Mouse (Mus musculus): Measurements from ENCODE around the gene Stox2. TPM values are rescaled to one million over a fixed set of nuclear protein-coding genes. Genes with fewer than 3 reads are reported as not detected.

Gene Stox2
- polyA plus RNA-seq, 1 experiment = 2.2 TPM

GRCm38 (mm10) chr8:47240266-47240665 is 205.9 kb downstream of the Stox2 start:
- no peaks in the 10 kb centered on the region for H3K36me3 ChIP-seq (ENCODE audit: control insufficient read depth, insufficient read depth, low read length)
- TF ChIP-seq POLR2A (IDR thresholded peaks at IDR 0.05; ENCODE audit: low read depth, low read length) = no peak
- no peak for TF ChIP-seq CTCF (conservative IDR thresholded peaks at IDR 0.05; ENCODE audit: insufficient read depth, insufficient read length, low read depth, low read length)
- H3K27me3 ChIP-seq (replicated peaks; ENCODE audit: control insufficient read depth, insufficient read depth, low read length) = no peaks in the 10 kb centered on the region
- no peak for DNase-seq
- H3K27ac ChIP-seq (ENCODE audit: insufficient read depth, low read depth, low read length) = no peak overlapping the region
- 0 out of 2 replicates have a peak, but pooled peaks cover 3% of the 10 kb centered on the region for H3K4me1 ChIP-seq (ENCODE audit: control insufficient read depth, insufficient read depth, low read length)
- H3K4me3 ChIP-seq (ENCODE audit: insufficient read depth, low read depth, low read length) = no peak overlapping the region
- WGBS = 82% methylated on average over 7 of the region's 7 CpGs

GRCm38 (mm10) chr8:47232081-47232480 is 214.1 kb downstream of the Stox2 start:
- no peak overlapping the region for H3K4me3 ChIP-seq (ENCODE audit: insufficient read depth, low read depth, low read length)
- no peaks in the 10 kb centered on the region for H3K27me3 ChIP-seq (replicated peaks; ENCODE audit: control insufficient read depth, insufficient read depth, low read length)
- DNase-seq = no peak
- TF ChIP-seq CTCF (conservative IDR thresholded peaks at IDR 0.05; ENCODE audit: insufficient read depth, insufficient read length, low read depth, low read length) = no peak
- TF ChIP-seq POLR2A (IDR thresholded peaks at IDR 0.05; ENCODE audit: low read depth, low read length) = no peak
- H3K27ac ChIP-seq (ENCODE audit: insufficient read depth, low read depth, low read length) = no peak overlapping the region
- no peaks in the 10 kb centered on the region for H3K36me3 ChIP-seq (ENCODE audit: control insufficient read depth, insufficient read depth, low read length)
- WGBS = 64% methylated on average over 3 of the region's 3 CpGs
- no peaks in the 10 kb centered on the region for H3K4me1 ChIP-seq (ENCODE audit: control insufficient read depth, insufficient read depth, low read length)

GRCm38 (mm10) chr8:47230057-47230456 is 216.1 kb downstream of the Stox2 start:
- Histone ChIP-seq H3K27me3 (replicated peaks; ENCODE audit: control insufficient read depth, insufficient read depth, low read length) (no peaks in the 10 kb centered on the region), H3K27ac (ENCODE audit: insufficient read depth, low read depth, low read length) (no peak overlapping the region), H3K4me1 (ENCODE audit: control insufficient read depth, insufficient read depth, low read length) (no peaks in the 10 kb centered on the region), H3K4me3 (ENCODE audit: insufficient read depth, low read depth, low read length) (no peak overlapping the region), H3K36me3 (ENCODE audit: control insufficient read depth, insufficient read depth, low read length) (no peaks in the 10 kb centered on the region)
- no peak for TF ChIP-seq CTCF (conservative IDR thresholded peaks at IDR 0.05; ENCODE audit: insufficient read depth, insufficient read length, low read depth, low read length)
- no peak for TF ChIP-seq POLR2A (IDR thresholded peaks at IDR 0.05; ENCODE audit: low read depth, low read length)
- DNase-seq = no peak
- 93% methylated on average over 5 of the region's 5 CpGs for WGBS

- no peak overlapping the region for H3K27ac ChIP-seq (ENCODE audit: insufficient read depth, low read depth, low read length)
- 92% methylated on average over 5 of the region's 5 CpGs for WGBS
- DNase-seq = no peak
- TF ChIP-seq CTCF (conservative IDR thresholded peaks at IDR 0.05; ENCODE audit: insufficient read depth, insufficient read length, low read depth, low read length) = no peak
- TF ChIP-seq POLR2A (IDR thresholded peaks at IDR 0.05; ENCODE audit: low read depth, low read length) = no peak
- no peak overlapping the region for H3K4me3 ChIP-seq (ENCODE audit: insufficient read depth, low read depth, low read length)
- H3K4me1 ChIP-seq (ENCODE audit: control insufficient read depth, insufficient read depth, low read length) = no peaks in the 10 kb centered on the region
- H3K27me3 ChIP-seq (replicated peaks; ENCODE audit: control insufficient read depth, insufficient read depth, low read length) = no peaks in the 10 kb centered on the region
- H3K36me3 ChIP-seq (ENCODE audit: control insufficient read depth, insufficient read depth, low read length) = no peaks in the 10 kb centered on the region
Measured at GRCm38 (mm10) chr8:47221851-47222250, 224.3 kb downstream of the Stox2 start.

GRCm38 (mm10) chr8:47221191-47221590 is 225.0 kb downstream of the Stox2 start:
- H3K27ac ChIP-seq (ENCODE audit: insufficient read depth, low read depth, low read length) = no peak overlapping the region
- H3K4me1 ChIP-seq (ENCODE audit: control insufficient read depth, insufficient read depth, low read length) = no peaks in the 10 kb centered on the region
- TF ChIP-seq CTCF (conservative IDR thresholded peaks at IDR 0.05; ENCODE audit: insufficient read depth, insufficient read length, low read depth, low read length) (no peak), POLR2A (IDR thresholded peaks at IDR 0.05; ENCODE audit: low read depth, low read length) (no peak)
- 65% methylated on average over 10 of the region's 10 CpGs for WGBS
- no peak for DNase-seq
- H3K36me3 ChIP-seq (ENCODE audit: control insufficient read depth, insufficient read depth, low read length) = no peaks in the 10 kb centered on the region
- H3K4me3 ChIP-seq (ENCODE audit: insufficient read depth, low read depth, low read length) = no peak overlapping the region
- no peaks in the 10 kb centered on the region for H3K27me3 ChIP-seq (replicated peaks; ENCODE audit: control insufficient read depth, insufficient read depth, low read length)

GRCm38 (mm10) chr8:47220390-47220789 is 225.8 kb downstream of the Stox2 start:
- TF ChIP-seq POLR2A (IDR thresholded peaks at IDR 0.05; ENCODE audit: low read depth, low read length) (no peak), CTCF (conservative IDR thresholded peaks at IDR 0.05; ENCODE audit: insufficient read depth, insufficient read length, low read depth, low read length) (no peak)
- H3K4me1 ChIP-seq (ENCODE audit: control insufficient read depth, insufficient read depth, low read length) = no peaks in the 10 kb centered on the region
- H3K27me3 ChIP-seq (replicated peaks; ENCODE audit: control insufficient read depth, insufficient read depth, low read length) = no peaks in the 10 kb centered on the region
- no peak overlapping the region for H3K27ac ChIP-seq (ENCODE audit: insufficient read depth, low read depth, low read length)
- no peak overlapping the region for H3K4me3 ChIP-seq (ENCODE audit: insufficient read depth, low read depth, low read length)
- 94% methylated on average over 5 of the region's 5 CpGs for WGBS
- DNase-seq = no peak
- H3K36me3 ChIP-seq (ENCODE audit: control insufficient read depth, insufficient read depth, low read length) = no peaks in the 10 kb centered on the region

GRCm38 (mm10) chr8:47218536-47218935 is 227.6 kb downstream of the Stox2 start:
- no peaks in the 10 kb centered on the region for H3K27me3 ChIP-seq (replicated peaks; ENCODE audit: control insufficient read depth, insufficient read depth, low read length)
- H3K4me1 ChIP-seq (ENCODE audit: control insufficient read depth, insufficient read depth, low read length) = no peaks in the 10 kb centered on the region
- DNase-seq = no peak
- no peaks in the 10 kb centered on the region for H3K36me3 ChIP-seq (ENCODE audit: control insufficient read depth, insufficient read depth, low read length)
- no peak for TF ChIP-seq CTCF (conservative IDR thresholded peaks at IDR 0.05; ENCODE audit: insufficient read depth, insufficient read length, low read depth, low read length)
- TF ChIP-seq POLR2A (IDR thresholded peaks at IDR 0.05; ENCODE audit: low read depth, low read length) = no peak
- H3K27ac ChIP-seq (ENCODE audit: insufficient read depth, low read depth, low read length) = no peak overlapping the region
- no peak overlapping the region for H3K4me3 ChIP-seq (ENCODE audit: insufficient read depth, low read depth, low read length)
- 38% methylated on average over 6 of the region's 6 CpGs for WGBS

- Histone ChIP-seq H3K36me3 (ENCODE audit: control insufficient read depth, insufficient read depth, low read length) (no peaks in the 10 kb centered on the region), H3K27me3 (replicated peaks; ENCODE audit: control insufficient read depth, insufficient read depth, low read length) (no peaks in the 10 kb centered on the region), H3K27ac (ENCODE audit: insufficient read depth, low read depth, low read length) (no peak overlapping the region), H3K4me1 (ENCODE audit: control insufficient read depth, insufficient read depth, low read length) (no peaks in the 10 kb centered on the region), H3K4me3 (ENCODE audit: insufficient read depth, low read depth, low read length) (no peak overlapping the region)
- no peak for DNase-seq
- no peak for TF ChIP-seq CTCF (conservative IDR thresholded peaks at IDR 0.05; ENCODE audit: insufficient read depth, insufficient read length, low read depth, low read length)
- TF ChIP-seq POLR2A (IDR thresholded peaks at IDR 0.05; ENCODE audit: low read depth, low read length) = no peak
- WGBS = 62% methylated on average over 8 of the region's 8 CpGs
Measured at GRCm38 (mm10) chr8:47218021-47218420, 228.1 kb downstream of the Stox2 start.
